Mouse (Mus musculus): ENCODE measurements around the gene Olfr1249. TPM values are rescaled to one million over a fixed set of nuclear protein-coding genes. Genes with fewer than 3 reads are reported as not detected.
"Not testable (repeated sequence)": the region's sequence is repeated elsewhere in the genome, so short reads cannot be mapped to it uniquely, and the experiment has no call there.

The Olfr1249 gene
- not detected for total RNA-seq (2022)

GRCm38 (mm10) chr2:89634883-89635282 lies at the start of gene Olfr1249:
Olfr1249 (minus strand) TSS chr2:89634983.
- DNase-seq (ENCODE audit: low spot score in 2 of 2): no peak

- no peak for DNase-seq (ENCODE audit: low spot score in 2 of 2)
Observed at GRCm38 (mm10) chr2:89671836-89672235, 37.1 kb upstream of the Olfr1249 start, which contains the start of gene Olfr1251. Olfr1251 (minus strand) TSS chr2:89671936.

GRCm38 (mm10) chr2:89661367-89661766 lies 26.6 kb upstream of the Olfr1249 start, which contains the start of gene Olfr1250:
Olfr1250 (minus strand) TSS chr2:89661467.
- no peak for DNase-seq (ENCODE audit: low spot score in 2 of 2)

- DNase-seq (ENCODE audit: low spot score in 2 of 2): not testable (repeated sequence)
Observed at GRCm38 (mm10) chr2:89618145-89618544, 16.6 kb downstream of the Olfr1249 start, which contains the start of gene Olfr1248. Olfr1248 (minus strand) TSS chr2:89618245.

- no peak for DNase-seq (ENCODE audit: low spot score in 2 of 2)
Observed at GRCm38 (mm10) chr2:89614030-89614429, 20.8 kb downstream of the Olfr1249 start, which contains the start of gene Olfr1247. Olfr1247 (minus strand) TSS chr2:89614130.

GRCm38 (mm10) chr2:89593057-89593456 lies 41.7 kb downstream of the Olfr1249 start, which contains the start of gene Olfr1246:
Olfr1246 (minus strand) TSS chr2:89593157.
- no peak for DNase-seq (ENCODE audit: low spot score in 2 of 2)

Other genes with a start within 250 kb of the Olfr1249 start
- gene Olfr1238, start 225.3 kb downstream of the Olfr1249 start, total RNA-seq (2022): not detected
- gene Olfr1239, start 214.6 kb downstream of the Olfr1249 start, total RNA-seq (2022): not detected
- not detected for gene Olfr1240, start 192.0 kb downstream of the Olfr1249 start, total RNA-seq (2022)
- gene Olfr1241, start 147.9 kb downstream of the Olfr1249 start, total RNA-seq (2022): not detected
- not detected for gene Olfr1242, start 136.6 kb downstream of the Olfr1249 start, total RNA-seq (2022)
- gene Olfr1243, start 103.5 kb downstream of the Olfr1249 start, total RNA-seq (2022): not detected
- not detected for gene Olfr1245, start 56.5 kb downstream of the Olfr1249 start, total RNA-seq (2022)
- not detected for gene Olfr1246, start 41.8 kb downstream of the Olfr1249 start, total RNA-seq (2022)
- under 1 TPM in 1 of 4 experiments, not detected in 3; 0.10 TPM for gene Olfr1247, start 20.9 kb downstream of the Olfr1249 start, total RNA-seq (2022)
- gene Olfr1248, start 16.7 kb downstream of the Olfr1249 start, total RNA-seq (2022): not detected
- gene Olfr1250, start 26.5 kb upstream of the Olfr1249 start, total RNA-seq (2022): not detected
- not detected for gene Olfr1251, start 37.0 kb upstream of the Olfr1249 start, total RNA-seq (2022)
- gene Olfr1252, start 90.0 kb upstream of the Olfr1249 start, total RNA-seq (2022): not detected
- not detected for gene Olfr1253, start 122.1 kb upstream of the Olfr1249 start, total RNA-seq (2022)
- gene Olfr1254, start 158.6 kb upstream of the Olfr1249 start, total RNA-seq (2022): not detected
- not detected for gene Olfr1255, start 177.1 kb upstream of the Olfr1249 start, total RNA-seq (2022)
- not detected for gene Olfr1256, start 206.6 kb upstream of the Olfr1249 start, total RNA-seq (2022)
- not detected for gene Olfr48, start 213.2 kb upstream of the Olfr1249 start, total RNA-seq (2022)
- gene Olfr1257, start 243.5 kb upstream of the Olfr1249 start, total RNA-seq (2022): not detected